Mouse (Mus musculus): ENCODE results near the gene Zfp148. TPM values are rescaled to one million over a fixed set of nuclear protein-coding genes. Genes with fewer than 3 reads are reported as not detected.
A peak's percentile ranks its signal among the peaks of the same experiment; 100 is the strongest.

The Zfp148 gene
- total RNA-seq (2022) = 10 to 100 TPM; 37.2 to 41.2 (median 38.7) TPM

DNA sequence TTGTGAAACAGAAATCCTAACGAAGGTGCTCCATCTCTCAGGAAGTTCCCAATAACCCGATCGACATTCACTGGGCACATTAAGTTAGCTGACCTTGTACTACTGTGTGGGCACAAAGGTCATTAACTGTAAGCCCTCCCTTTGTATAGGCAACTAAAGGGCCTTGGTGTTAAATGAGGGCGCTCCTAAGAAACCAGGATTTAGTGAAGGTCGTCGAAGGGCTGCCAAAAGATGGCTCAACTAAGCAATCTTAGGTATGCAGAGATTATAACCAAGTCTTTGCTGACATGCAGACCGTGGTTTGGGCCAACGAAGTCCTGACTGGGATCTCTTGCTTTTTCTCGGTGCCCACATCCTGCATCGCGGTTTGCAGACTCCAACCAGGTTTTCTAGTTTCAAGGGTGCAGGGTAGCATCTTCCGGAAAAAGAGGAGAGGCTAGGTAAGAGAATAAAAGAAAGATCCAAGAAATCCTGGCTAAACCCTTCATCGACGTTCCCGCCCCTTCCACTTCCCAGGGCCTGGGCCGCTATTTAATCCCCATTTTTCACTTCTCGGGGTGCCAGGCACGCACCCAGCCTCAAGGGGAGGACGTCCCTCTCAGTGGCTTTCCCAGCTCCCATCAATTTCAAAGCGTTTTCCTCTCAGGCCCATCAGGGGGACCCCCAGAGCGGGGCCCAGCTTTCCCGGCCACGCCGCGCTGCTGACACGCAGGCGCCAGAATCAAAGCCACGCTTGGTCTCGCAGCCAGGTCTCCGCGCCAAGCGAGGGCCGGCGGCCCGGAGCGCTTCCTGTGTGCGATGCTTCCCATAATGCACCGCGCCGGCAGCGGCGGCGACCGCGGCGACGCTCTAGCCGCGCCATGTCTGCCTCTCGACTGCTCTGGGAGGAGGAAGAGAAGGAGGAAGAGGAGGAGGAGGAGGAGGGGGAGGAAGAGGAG lies at the start of gene Zfp148:
Zfp148 (plus strand) TSS at position 893 of the 938 bp plus-strand sequence.
- DNase-seq (ENCODE audit: low spot score) = peak; percentile 88

DNA sequence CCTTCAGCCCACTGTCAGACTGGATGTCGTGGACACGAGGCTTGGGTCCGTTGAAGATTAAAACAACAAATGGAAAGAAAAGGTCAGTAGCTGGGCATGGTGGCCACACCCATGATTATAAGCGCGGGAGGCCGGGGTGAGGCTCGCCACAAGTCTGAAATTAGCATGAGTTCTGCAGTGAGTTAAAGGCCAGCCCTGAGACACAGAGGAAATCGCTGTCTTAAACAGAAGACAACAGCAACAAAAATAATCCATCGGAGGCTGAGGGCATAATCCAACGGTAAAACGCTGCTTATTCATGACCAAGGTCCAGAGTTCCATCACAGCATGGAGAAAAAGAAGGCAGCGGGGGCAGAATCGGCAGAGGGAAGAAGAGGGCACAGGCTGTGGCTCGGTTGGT lies 47.6 kb upstream of the Zfp148 start:
- DNase-seq (ENCODE audit: low spot score) = no peak

DNA sequence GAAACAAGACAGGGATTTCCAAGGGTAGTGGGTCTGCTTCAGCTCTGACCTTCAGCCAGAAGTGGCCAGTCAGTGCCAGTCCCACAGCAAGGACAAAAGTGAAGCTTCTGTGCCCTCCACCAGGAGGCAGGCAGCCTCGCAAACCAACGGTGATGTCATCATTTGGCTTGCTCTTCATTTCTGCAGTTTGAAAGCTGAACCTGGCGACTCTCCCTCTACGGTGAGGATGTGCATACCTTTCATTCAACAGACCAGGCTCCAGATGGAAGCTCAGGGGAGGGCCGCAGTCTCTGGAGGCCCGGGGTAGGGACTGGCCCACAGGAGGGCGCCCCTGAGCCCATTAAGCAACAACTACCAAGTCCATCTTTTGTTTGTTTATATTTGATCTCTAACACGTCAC lies 43.5 kb upstream of the Zfp148 start:
- DNase-seq (ENCODE audit: low spot score) = peak; percentile 61

DNA sequence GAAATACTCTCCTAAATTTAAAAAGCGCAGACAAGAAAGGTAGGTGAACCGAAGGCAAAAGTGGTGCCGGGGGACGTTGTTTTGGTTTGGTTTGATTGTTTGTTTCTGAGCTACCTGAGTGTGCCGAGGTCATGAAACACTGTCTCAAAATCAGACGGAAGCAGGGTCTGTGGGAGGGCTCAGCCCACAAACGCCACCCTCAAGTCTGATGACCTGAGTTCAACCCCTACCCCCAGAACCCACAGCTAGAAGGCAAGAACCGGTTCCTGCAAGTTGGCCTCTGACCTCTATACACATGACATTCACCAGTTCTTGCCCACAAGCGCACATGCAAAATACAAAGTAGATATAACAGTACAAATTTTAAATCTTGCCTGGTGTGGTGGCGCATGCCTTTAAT lies 43.0 kb upstream of the Zfp148 start:
- no peak for DNase-seq (ENCODE audit: low spot score)

DNA sequence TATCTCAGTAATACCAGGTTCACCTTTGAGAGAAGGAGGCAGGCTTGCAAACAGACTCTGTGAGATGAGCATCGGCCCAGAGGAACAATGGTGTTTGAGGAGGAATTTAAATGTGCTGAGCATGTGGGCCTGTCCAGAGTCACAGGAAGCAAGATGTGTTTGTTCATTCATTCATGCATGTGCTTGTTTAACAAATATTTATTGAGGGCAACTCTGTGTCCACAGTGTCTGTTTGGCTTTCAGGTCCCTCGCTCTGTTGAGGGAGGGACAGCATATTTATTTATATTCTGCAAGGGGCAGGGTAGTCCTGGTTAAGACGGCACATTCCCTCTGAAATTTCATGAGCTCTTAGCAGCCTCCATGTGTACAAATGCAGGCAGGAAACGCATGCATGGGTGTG lies 42.1 kb upstream of the Zfp148 start:
- no peak for DNase-seq (ENCODE audit: low spot score)

DNA sequence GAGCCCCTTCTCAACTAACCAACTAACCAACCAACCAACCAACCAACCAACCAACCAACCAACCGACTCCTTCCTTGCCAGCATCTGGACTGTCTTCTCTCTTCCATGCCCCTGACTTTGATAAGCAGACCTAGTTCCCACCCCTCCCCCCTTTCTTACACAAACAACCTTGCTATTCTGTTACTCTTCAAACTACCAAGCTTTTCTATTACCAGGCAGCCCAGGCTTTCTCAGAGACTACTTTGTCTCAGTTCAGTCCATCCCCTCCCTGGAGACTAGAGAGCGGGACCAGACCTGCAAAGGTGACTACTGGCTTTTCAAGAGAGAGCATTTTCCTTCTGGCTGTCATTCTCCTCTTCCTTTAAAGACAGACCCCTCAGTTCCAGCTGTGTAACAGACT lies 41.2 kb upstream of the Zfp148 start:
- no peak for DNase-seq (ENCODE audit: low spot score)

DNA sequence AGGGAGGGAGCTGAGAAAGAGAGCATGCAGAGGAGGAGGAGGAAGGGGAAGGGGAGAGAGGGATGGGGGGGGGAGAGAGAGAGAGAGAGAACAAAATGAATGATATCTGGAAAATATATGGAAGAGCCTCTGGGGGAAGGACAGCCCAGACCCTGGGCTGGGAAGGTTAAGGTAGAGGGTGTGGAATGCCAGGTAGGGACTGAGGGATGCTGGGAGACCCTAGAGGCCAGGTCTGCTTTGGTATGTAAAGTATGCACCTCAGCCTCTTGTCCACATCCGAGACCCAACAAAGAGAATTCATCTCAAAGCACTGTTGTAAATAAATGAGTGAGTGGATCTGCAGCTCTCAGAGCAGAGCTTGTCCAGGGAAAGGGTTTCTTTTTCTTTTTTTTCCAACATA lies 38.3 kb upstream of the Zfp148 start:
- no peak for DNase-seq (ENCODE audit: low spot score)

DNA sequence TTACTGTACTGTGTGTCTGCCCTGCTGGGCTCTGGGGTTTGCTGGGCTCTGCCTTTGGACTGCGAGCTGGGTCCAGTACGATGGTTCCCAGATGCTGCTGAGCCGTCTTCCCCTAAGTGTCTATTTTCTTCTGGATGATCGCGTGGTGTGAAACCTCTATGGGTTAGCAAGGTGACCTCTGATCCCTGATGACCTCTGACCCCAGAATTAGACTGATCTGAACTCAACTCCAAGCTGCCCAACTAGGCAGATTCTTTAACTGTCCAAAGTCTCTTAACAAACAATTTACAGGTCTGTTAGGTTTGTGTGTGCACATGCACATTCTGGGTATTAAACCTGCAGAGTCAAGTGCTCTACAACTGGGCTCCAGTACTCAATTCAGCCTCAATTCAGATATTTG lies 37.5 kb upstream of the Zfp148 start:
- DNase-seq (ENCODE audit: low spot score) = no peak

DNA sequence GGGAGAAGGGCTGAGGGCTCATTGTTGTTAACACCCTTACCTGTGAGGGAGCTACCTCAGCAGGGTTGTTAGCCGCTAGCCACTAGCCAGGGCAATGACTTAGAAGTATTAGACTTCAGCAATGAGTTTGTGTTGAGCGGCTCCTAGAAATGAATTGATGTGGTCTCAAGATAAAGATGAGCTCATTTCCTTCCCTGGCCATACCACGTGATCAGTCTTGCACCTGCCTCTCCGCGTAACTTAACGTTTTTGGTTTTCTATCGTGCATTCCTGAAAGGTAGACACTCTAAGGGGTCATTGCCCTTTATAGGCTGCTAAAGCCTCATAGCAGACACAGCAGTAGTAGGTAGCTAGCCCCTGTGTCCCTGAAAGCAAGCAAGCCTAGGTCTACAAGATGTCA lies 37.0 kb upstream of the Zfp148 start:
- DNase-seq (ENCODE audit: low spot score) = no peak

DNA sequence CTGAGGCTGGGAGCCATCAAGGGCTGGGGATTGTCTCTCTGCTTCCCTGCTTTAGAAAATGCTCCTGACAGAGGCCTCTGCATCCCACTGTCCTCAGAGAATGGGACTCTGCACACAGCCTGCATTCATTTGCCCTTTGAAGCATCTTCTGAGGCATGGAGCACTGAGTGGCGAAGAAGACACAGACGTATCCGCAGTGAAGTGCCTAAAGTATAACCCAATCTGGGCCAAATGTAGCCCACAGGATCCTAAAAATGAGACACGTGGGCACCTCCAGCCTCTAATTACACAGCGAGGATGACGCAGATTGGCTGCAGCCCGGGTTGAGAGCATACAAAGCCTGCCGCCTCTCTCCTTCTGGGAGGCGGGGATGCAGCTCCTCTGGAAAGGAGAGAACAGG lies 36.3 kb upstream of the Zfp148 start:
- DNase-seq (ENCODE audit: low spot score) = no peak

DNA sequence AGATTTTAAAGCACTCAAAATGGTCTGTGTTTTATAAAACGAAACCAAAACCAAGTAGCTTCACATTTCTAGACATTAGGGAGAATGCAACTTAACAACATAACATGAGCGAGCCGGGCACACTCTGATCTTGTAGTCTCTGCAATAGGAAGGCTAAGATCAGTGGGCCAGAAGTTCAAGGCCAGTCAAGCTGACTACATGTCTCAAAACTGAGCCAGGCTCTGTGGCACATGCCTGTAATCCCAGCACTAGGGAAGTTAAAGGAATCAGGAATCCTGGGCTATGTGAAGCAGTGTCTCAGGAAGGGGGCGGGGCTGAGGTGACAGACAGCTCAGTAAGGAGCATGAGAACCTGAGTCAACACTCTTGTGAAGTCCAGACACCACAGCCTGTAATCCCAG lies 35.8 kb upstream of the Zfp148 start:
- DNase-seq (ENCODE audit: low spot score) = no peak

DNA sequence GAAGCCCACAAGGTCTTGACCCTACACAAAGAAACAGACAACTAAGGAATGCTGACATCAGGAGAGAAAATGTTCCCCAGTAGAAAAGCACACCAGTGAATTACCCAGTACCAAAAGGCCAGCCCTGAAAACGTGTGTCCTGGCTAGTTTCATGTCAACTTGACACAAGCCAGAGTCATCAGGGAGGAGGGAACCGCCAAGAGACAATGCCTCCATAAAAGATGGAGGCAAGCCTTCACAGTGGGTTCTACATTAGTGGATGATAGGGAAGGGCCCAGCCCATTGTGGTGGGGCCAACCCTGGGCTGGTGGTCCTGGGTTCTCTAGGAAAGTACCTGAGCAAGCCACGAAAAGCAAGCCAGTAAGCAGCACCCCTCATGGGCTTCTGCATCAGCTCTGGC lies 34.3 kb upstream of the Zfp148 start:
- no peak for DNase-seq (ENCODE audit: low spot score)

DNA sequence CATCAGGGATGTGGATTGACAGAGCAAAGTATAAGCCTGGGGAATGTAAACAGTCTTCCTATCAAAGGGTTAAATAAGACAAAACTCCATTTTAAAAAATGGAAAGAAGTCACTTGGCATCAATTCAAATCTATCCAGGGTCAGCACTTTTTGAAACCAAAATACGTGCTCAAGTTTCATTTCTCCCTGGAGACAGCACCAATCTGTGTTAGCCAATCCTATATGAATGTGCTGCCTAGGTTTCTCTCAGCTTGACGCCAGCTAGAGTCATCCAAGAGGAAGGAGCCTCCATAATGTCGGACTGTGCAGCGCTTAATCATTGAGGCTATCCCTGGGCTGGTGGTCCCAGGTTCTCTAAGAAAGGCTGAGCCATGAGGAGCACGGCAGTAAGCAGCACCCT lies 33.5 kb upstream of the Zfp148 start:
- DNase-seq (ENCODE audit: low spot score) = no peak

DNA sequence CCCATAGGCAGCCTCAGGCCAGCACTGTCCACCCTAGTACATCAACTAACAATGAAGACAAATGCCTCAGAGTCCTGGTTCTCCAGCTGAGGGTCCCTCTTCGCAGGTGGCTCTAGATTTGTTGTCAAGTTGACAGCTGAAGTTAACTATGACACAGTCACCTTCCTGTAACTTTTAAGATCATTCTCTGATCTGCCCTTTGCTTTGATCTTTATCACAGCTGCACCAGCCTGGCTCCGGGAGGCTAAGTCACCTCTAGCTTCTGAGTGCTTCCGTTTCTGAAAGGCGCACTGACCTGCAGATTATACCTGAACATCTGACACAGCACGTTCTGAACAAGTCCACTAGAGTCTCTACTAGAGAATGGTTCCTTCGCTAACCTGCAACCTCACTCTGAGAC lies 22.8 kb upstream of the Zfp148 start:
- no peak for DNase-seq (ENCODE audit: low spot score)

DNA sequence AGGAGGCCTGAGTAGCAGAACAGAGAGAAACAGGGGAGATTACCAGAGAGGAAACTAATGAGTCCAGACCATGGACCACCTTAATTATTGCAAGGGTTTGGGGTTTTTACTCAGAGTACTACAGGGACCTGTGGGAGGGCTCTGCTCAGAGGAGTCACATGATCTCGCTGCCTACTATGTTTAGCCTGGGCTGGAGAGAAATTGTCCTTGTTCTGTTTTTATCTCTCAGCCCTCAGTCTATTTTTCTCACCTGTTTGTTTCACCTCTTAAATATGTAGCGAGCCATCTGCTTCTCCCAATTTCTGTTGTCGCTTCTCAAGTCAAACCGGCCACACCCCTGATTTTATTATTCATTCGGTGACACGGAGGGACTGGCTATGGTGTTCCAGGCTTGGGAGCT lies 14.9 kb upstream of the Zfp148 start:
- DNase-seq (ENCODE audit: low spot score) = no peak

DNA sequence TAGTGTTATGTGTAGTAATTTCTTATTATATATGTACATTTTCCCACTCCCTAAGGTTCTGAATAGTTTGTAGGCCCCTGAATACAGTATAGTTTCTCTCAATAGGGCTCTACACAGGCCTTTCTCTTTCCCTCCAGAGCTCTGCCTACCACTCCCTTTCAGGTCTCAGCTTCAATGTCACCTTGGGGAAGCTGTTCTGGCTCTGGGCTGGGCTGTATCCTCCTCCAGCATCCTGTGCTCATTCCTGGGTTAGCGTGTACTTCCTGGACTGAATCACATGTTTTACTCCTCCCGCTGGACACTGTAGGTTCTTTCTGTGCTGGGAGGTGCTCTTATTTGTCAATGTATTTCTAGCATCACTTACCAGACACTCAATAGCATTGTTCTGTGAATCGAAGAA lies 12.0 kb upstream of the Zfp148 start:
- no peak for DNase-seq (ENCODE audit: low spot score)

DNA sequence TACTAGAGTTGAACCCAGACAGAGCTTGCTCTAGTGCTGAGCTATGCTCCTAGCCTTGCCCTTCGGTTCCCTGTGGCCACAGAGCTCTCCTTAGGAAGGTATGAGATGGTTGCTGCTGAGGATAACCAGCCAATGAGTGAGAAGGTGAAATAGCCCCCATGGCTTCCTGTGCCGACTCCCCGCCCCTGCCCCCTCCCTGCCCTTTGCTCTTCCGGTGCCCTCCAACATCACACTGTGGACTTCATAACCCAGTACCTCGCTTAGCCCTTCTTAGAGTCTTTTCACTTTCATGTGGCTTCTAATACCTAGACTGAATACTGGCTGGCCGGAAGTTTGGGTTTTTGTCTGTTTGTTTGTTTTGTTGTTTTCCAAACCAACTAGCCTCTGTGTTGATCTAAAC lies 9.8 kb upstream of the Zfp148 start:
- DNase-seq (ENCODE audit: low spot score) = no peak

DNA sequence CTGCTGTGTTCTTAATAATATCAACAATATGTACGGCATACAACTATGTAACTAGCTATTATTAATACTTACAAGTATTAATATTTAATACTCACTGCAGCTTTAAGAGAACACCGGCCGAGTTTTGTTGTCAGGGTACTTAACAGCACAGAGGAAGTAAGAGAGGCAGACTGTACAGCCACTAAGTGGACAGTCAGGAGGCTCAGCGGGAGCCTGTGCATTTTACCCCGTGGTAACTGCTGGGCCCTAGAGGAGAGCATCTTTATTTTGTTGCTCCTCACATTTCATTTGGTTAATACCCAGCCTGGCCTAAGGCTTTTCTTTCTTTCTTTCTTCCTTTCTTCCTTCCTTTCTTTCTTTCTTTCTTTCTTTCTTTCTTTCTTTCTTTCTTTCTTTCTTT lies 8.0 kb upstream of the Zfp148 start:
- no peak for DNase-seq (ENCODE audit: low spot score)

DNA sequence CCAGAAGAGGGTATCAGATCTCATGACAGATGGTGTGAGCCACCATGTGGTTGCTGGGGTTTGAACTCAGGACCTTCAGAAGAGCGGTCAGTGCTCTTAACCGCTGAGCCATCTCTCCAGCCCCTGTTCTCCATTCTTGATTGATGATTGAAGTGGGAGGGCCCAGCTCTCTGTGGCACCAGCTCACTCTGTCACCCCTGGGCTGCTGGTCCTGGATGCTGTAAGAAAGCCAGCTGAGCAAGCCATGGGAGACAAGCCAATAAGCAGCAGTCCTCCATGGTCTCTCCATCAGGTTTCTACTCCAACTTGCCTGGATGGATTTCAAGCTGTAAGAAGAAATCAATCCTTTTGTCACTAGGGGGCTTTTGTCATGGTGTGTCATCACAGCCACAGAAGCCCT lies 7.3 kb upstream of the Zfp148 start:
- no peak for DNase-seq (ENCODE audit: low spot score)

DNA sequence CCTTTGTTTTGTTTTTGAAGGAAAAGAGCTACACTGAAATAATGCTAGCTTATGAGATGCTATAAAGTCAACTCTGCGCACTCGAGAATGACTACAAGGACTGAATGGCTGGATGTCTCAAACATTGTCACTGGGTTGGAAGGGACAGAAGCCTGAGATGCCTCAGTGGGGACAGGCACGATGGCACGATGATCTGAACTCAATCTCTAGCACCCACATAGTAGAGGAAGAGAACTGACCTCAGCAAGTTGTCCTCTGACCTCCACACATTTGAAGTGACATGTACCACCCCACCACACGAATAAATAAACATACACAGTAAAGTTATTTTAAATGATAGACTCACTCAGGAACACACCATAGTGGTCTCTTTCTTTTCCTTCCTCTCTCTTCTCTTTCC lies 4.4 kb upstream of the Zfp148 start:
- no peak for DNase-seq (ENCODE audit: low spot score)

DNA sequence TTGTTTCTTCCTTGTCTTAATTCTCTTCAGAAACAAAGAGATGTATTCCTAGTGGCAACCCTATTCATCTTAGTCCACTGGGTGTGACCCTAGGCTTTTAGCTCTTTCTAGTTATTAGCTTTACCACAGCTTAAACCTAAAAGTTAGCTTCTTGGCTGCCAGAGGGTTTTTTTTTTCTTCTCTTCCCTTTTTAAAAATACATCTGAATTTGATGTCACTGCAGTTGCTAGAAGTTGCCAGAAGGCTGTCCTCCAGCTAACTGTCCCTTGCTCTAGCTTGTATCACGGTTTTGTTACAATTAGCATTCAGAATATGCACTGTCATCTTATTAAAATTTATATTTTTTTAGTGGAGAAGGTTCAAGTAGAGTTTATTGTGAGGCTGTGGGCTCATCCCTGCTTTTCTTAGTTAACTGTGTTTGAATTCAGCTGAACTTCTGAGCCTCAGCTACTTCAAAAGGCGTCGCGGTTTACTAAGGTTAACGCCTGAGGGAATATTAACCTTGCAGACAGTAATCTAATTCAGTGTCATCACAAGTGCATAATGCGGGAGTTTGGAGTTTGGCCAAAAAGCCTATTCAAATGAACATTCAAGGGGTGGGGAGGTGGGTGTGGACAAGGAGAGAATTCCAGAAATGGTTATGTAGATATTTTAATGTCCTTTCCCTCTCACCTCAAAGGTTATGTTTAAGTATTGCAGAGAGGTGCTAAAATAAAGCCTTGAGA lies 1.3 kb upstream of the Zfp148 start:
- no peak for DNase-seq (ENCODE audit: low spot score)

DNA sequence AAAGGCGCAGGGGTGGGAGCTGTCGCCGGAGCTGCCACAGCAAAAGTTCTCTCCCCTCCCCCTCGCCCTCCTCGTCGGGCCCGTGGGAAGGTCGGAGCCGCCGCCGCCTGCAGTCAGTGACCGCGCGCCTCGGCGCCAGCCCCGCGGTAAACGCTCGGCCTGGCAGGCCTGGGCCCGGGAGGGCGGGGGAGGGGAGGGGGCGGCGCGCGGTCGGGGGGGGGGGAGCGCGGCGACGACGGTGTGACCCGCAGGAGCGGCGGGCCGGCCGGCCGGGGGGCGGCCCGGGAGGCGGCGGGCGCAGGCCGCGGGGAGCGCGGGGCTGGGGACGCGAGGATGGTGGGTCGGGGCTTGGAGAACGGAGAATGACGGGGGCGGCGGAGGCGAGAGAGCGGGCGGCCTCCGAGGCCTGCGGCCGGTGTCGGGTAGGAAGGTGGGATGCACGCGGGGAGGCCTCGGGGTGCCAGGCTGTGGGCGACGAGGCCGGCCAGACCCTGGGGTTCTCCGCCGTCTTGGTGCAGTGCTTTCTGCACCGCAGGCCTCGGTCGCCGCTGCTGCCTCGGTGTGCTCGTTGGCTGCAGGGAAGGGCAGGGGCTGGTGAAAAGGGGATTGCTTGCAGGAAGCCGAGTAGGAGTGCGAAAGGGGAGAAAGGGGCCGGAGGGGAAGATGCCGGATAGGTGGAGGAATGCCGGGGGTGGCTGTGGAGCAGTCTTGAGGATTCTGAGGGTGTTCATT lies 412 bp downstream of the Zfp148 start:
- DNase-seq (ENCODE audit: low spot score) = no peak
